Mouse (Mus musculus) megakaryocyte, embryonic 14.5 days (primary cell): ENCODE data around the gene Stom.

Experiments used
- FLI1 ChIP-seq: IDR thresholded peaks from 2 replicates; pipeline ENCODE4 v1.6.1; 2012; ENCODE audit warnings: low read length, inconsistent platforms, mixed read lengths
- GATA1 ChIP-seq: IDR thresholded peaks from 3 replicates; pipeline ENCODE4 v1.6.1; 2012; ENCODE audit warnings: mixed read lengths, low read length, inconsistent platforms, borderline replicate concordance

- TF ChIP-seq GATA1 = no peak
- TF ChIP-seq FLI1 = no peak
Measured at GRCm38 (mm10) chr2:35373003-35373402, 36.2 kb upstream of the Stom start.
